Mouse (Mus musculus) bone marrow macrophage, adult 2 months (primary cell): Measurements from ENCODE around the gene Sugp1. TPM values are rescaled to one million over a fixed set of nuclear protein-coding genes. Genes with fewer than 3 reads are reported as not detected.
"Not testable (repeated sequence)": the region's sequence is repeated elsewhere in the genome, so short reads cannot be mapped to it uniquely, and the experiment has no call there.

ENCODE experiments used
- H3K27ac ChIP-seq: 2 replicates; pipeline ENCODE4 v1.5.1; 2012; ENCODE audit warnings: low read depth, low read length; ENCODE audit not compliant: insufficient read depth
- H3K4me1 ChIP-seq: 2 replicates; pipeline ENCODE4 v1.6.1; 2012; ENCODE audit warnings: low read length; ENCODE audit not compliant: control insufficient read depth, insufficient read depth
- H3K4me3 ChIP-seq: 2 replicates; pipeline ENCODE4 v1.5.1; 2012; ENCODE audit warnings: mild to moderate bottlenecking, low read length, moderate library complexity; ENCODE audit not compliant: insufficient read depth
- CTCF ChIP-seq: IDR thresholded peaks from 2 replicates; pipeline ENCODE4 v1.5.1; 2012; ENCODE audit warnings: low read depth, mild to moderate bottlenecking, low read length, moderate library complexity
- POLR2A ChIP-seq: IDR thresholded peaks from 2 replicates; pipeline ENCODE4 v1.6.1; 2012; ENCODE audit warnings: mild to moderate bottlenecking, low read depth, low read length, borderline replicate concordance
- polyA plus RNA-seq: library from polyadenylated mRNA; stranded (reverse); fragments of >200 nt; gene quantifications from 2 replicates; pipeline ENCODE4 v1.2.4, GENCODE M21; 2012; ENCODE audit not compliant: missing spikeins, insufficient read depth, insufficient read length

Sugp1 gene
- polyA plus RNA-seq, 1 experiment: 23.4 TPM

DNA sequence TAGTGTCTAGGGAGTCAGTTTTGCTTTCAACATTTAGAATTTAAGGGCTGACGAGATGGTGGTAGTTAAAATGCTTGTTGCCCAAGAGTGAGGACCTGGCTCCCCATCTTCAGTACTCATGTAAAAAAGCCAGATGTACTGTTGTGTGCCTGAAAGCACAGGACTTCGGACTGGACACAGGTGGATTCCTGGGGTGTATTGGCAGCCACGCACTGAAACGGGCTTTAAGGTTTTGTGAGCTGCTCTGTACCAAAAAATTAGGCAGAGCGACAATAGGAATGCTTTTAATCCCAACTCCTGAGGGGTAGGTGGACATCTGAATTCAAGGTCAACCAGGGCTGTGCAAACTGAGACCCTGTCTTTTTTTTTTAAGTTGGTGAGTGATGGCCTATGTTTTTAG, 1.4 kb downstream of the Sugp1 start:
- H3K4me3 ChIP-seq: peak overlapping the region; percentile 96; the same call in 1 of the 2 replicates
- TF ChIP-seq CTCF: no peak
- TF ChIP-seq POLR2A: no peak
- peaks cover 18% of the 10 kb centered on the region for H3K4me1 ChIP-seq
- no peak overlapping the region for H3K27ac ChIP-seq

DNA sequence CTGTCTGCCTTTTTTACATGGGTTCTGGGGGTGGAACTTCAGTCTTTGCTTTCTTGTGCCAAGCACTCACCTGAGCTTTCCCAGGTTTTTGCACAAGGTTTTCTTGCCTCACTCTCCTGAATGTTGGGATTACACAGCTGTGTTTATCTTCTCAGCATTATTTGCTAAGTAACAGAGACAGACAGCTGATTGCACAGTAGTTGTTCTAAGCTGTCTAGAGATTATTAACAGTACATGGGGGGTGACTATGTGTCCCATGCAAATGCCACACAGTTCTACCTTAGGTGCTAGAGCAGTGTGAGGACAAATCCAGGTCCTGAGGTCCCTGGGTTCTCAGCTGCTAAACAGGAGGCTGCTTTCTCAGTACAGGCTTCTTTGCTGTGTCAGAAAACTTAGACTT, 7.0 kb downstream of the Sugp1 start:
- Histone ChIP-seq H3K27ac (no peak overlapping the region), H3K4me3 (no peak overlapping the region), H3K4me1 (no peaks in the 10 kb centered on the region)
- no peak for TF ChIP-seq POLR2A
- TF ChIP-seq CTCF: no peak

DNA sequence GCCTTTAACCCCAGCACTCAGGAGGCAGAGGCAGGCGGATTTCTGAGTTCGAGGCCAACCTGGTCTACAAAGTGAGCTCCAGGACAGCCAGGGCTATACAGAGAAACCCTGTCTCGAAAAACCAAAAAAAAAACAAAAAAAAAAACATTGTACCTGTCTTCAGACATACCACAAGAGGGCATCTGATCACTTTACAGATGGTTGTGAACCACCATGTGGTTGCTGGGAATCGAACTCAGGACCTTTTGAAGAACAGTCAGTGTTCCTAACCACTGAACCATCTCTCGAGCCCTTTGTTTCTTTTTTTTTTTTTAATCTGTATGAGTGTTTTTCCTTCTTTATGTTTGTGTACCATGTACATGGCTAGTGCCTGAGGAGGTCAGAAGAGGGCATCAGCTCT, 7.8 kb downstream of the Sugp1 start:
- H3K4me1 ChIP-seq, H3K4me3 ChIP-seq, H3K27ac ChIP-seq: not testable (repeated sequence)

GRCm38 (mm10) chr8:70057721-70058120, 15.1 kb downstream of the Sugp1 start:
- no peaks in the 10 kb centered on the region for H3K4me1 ChIP-seq

DNA sequence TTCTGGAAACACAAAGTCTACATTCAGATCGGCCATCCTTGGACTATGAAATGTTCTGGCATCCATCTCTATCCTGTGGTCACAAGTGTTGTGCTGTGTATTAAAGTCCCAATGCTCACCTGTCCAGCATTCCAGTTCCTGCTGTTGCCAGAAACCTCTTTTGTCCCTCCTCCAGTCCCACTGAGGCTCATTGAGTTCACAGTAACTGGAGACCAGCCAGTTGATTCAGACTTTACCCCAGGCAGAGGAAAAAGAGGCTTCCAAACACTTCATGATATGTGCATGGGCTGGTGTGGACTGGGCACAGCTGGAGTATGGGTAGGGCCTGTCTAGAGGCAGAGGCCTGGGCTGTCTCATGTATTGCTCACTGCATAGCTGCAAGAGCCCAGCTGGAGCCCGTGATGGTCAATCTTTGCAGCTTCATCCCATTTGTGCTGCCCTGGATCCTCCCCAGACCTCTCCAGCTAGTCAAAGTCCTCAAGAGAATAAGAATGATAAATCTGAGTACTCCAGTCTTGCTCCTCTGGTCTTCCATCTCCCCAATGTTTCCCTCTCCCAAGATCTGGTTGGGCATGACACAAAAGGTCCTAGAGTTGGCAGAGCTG, 29.3 kb downstream of the Sugp1 start:
- Histone ChIP-seq H3K4me3 (no peak overlapping the region), H3K4me1 (no peaks in the 10 kb centered on the region), H3K27ac (no peak overlapping the region)
- TF ChIP-seq POLR2A (no peak), CTCF (no peak)

More at GRCm38 (mm10) chr8:70057721-70058120, 15.1 kb downstream of the Sugp1 start:
- Histone ChIP-seq H3K4me3 (no peak overlapping the region), H3K27ac (no peak overlapping the region)
- TF ChIP-seq CTCF: no peak
- TF ChIP-seq POLR2A: no peak

DNA sequence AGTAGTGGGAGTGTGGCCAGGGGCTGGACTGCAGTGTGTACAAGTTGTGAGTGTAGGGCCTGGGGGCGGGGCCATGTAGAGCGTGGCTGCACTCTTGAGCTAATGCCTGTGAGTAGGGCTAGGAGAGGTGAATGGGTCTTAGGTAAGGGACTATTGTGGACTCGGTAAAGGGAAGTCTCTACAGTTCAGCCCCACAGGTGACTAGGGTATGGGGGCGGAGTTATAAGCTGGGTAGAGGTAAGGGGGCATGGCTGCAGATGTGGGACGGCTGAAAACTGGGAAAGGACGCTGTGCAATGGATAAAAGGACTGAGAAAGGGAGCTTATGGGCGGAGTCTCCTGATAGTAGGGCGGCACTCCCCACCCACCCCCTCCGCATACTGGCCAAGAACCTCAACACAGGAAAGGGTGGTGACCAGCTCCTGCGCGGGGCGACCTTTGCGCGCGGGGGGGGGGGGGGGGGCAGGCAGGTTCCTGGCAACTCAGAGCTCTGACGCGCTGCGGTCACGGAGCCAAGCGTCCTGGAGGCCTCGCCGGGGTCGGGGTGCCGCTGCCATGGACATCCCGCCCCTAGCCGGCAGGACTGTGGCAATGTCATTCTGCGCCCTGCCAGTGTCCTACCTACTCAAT, 29.9 kb downstream of the Sugp1 start, which contains the start of gene Tm6sf2:
Gene Tm6sf2 (plus strand): TSS at position 484 of the 629 bp plus-strand sequence.
- Histone ChIP-seq H3K4me3 (no peak within 1 kb of the TSS), H3K4me1 (no peaks in the 10 kb centered on the region), H3K27ac (no peak within 1 kb of the TSS)
- TF ChIP-seq CTCF (no peak), POLR2A (no peak)

GRCm38 (mm10) chr8:70073120-70073519, 30.5 kb downstream of the Sugp1 start:
- no peaks in the 10 kb centered on the region for H3K4me1 ChIP-seq
- H3K27ac ChIP-seq: no peak overlapping the region
- TF ChIP-seq POLR2A (no peak), CTCF (no peak)
- H3K4me3 ChIP-seq: no peak overlapping the region

DNA sequence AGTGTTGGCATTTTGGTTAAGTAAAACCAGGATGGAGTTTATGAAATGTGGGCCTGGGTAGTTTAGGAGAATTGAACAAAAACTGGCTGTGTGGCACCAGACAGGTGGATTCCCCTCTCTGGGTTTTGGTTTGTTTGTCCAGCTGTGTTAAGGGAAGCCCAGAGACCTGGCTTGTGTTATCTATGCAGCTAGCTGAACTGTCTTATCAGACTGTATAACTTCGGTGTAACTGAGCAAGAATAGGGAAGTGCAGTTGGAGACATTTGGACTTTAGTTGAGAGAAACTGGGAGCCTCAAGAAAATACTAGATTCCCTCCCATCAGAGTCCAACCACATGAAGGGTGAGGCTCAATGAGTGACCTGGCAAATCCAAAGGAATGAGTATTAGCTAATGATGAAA, 31.1 kb downstream of the Sugp1 start:
- Histone ChIP-seq H3K4me3 (no peak overlapping the region), H3K27ac (no peak overlapping the region), H3K4me1 (no peaks in the 10 kb centered on the region)
- TF ChIP-seq POLR2A: no peak
- no peak for TF ChIP-seq CTCF

- no peak for TF ChIP-seq CTCF
- no peak for TF ChIP-seq POLR2A
- Histone ChIP-seq H3K27ac (no peak overlapping the region), H3K4me3 (no peak overlapping the region)
These were observed 39.4 kb downstream of the Sugp1 start for GRCm38 (mm10) chr8:70081976-70082375.

DNA sequence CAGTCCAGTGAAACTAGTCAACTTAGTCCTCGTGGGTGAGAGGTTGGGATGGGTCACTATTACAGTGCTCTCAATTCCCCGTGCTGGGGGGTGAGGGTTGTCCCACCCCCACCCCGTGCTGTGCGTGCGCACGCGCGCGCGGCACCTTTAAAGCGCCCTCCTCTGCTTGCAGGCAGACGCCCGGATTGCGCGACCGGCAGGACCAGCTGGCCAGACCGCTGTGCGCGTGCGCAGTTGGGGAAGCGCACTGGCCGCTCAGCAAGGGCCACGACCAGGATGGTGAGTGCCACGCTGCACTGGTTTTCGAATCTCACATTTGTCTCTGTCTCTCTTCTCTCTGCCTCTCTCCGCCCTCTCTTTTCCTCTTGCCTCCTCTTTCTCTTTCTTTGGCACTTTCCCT, 40.7 kb downstream of the Sugp1 start, which contains the start of gene Hapln4:
Gene Hapln4 (plus strand): TSS at position 173 of the 400 bp plus-strand sequence.
- H3K4me3 ChIP-seq: peak within 1 kb of the TSS; percentile 59
- peaks cover 3% of the 10 kb centered on the region for H3K4me1 ChIP-seq
- no peak for TF ChIP-seq CTCF
- TF ChIP-seq POLR2A: no peak
- H3K27ac ChIP-seq: no peak within 1 kb of the TSS

More at GRCm38 (mm10) chr8:70081976-70082375, 39.4 kb downstream of the Sugp1 start:
- peaks cover 3% of the 10 kb centered on the region for H3K4me1 ChIP-seq
